Mouse (Mus musculus) MEL (cell line): ENCODE measurements around the gene Zfp217. TPM values are rescaled to one million over a fixed set of nuclear protein-coding genes. Genes with fewer than 3 reads are reported as not detected.

Experiments used
- DNase-seq: peaks from one replicate; pipeline ENCODE4 v3.0.0; 2011; ENCODE audit warnings: low read depth, low spot score
- H3K27ac ChIP-seq: 2 replicates; pipeline ENCODE4 v1.5.1; 2012; ENCODE audit warnings: low read depth, mild to moderate bottlenecking, control low read depth, low read length, moderate library complexity; ENCODE audit not compliant: control insufficient read depth
- H3K27me3 ChIP-seq, 2 experiments: fragments of 150-350 bp in 1 of 2; sonication (generic) in 1 of 2; 2 replicates each; pipeline ENCODE4 v1.6.1; 2012; ENCODE audit warnings: low read length in 2 of 2, mild to moderate bottlenecking in 2 of 2, improper control_type of control experiment in 1 of 2, moderate library complexity in 1 of 2; ENCODE audit not compliant: insufficient read depth in 2 of 2, control insufficient read depth in 1 of 2
- H3K36me3 ChIP-seq, 2 experiments: 2 replicates each; pipeline ENCODE4 v1.6.1; 2012 to 2014; ENCODE audit warnings: low read length in 2 of 2, improper control_type of control experiment in 1 of 2, inconsistent platforms in 1 of 2, mild to moderate bottlenecking in 1 of 2; ENCODE audit not compliant: insufficient read depth in 2 of 2, control insufficient read depth in 1 of 2
- H3K4me1 ChIP-seq, 2 experiments: fragments of 150-350 bp in 1 of 2; sonication (generic) in 1 of 2; 2 replicates each; pipeline ENCODE4 v1.6.1; 2012; ENCODE audit warnings: low read length in 2 of 2, improper control_type of control experiment in 1 of 2, mild to moderate bottlenecking in 1 of 2; ENCODE audit not compliant: insufficient read depth in 2 of 2, control insufficient read depth in 1 of 2
- H3K4me3 ChIP-seq, 2 experiments: fragments of 150-350 bp in 1 of 2; sonication (generic) in 1 of 2; 2 replicates each; pipeline ENCODE4 v1.5.1; 2012; ENCODE audit warnings: low read depth in 2 of 2, low read length in 2 of 2, mild to moderate bottlenecking in 2 of 2, moderate library complexity in 2 of 2, control low read depth in 1 of 2, improper control_type of control experiment in 1 of 2; ENCODE audit not compliant: control insufficient read depth in 1 of 2, insufficient read depth in 1 of 2
- H3K79me2 ChIP-seq: 2 replicates; pipeline ENCODE4 v1.6.1; 2012; ENCODE audit warnings: mild to moderate bottlenecking, low read length, moderate library complexity; ENCODE audit not compliant: control insufficient read depth, poor library complexity, insufficient read depth
- H3K9ac ChIP-seq: 2 replicates; pipeline ENCODE4 v1.6.1; 2012; ENCODE audit warnings: low read depth, mild to moderate bottlenecking, control low read depth, low read length, moderate library complexity; ENCODE audit not compliant: control insufficient read depth, poor library complexity, severe bottlenecking
- H3K9me3 ChIP-seq: fragments of 150-350 bp; sonication (generic); replicated peaks from 2 replicates; pipeline ENCODE4 v1.6.1; 2012; ENCODE audit warnings: mild to moderate bottlenecking, low read length, improper control_type of control experiment, moderate library complexity; ENCODE audit not compliant: insufficient read depth
- BHLHE40 ChIP-seq: IDR thresholded peaks from 2 replicates; pipeline ENCODE4 v1.6.1; 2012; ENCODE audit warnings: low read depth, mild to moderate bottlenecking, inconsistent platforms, low read length, improper control_type of control experiment, borderline replicate concordance
- CHD2 ChIP-seq: IDR thresholded peaks from 2 replicates; pipeline ENCODE4 v1.6.1; 2011; ENCODE audit warnings: low read length, improper control_type of control experiment
- ELF1 ChIP-seq: IDR thresholded peaks from 2 replicates; pipeline ENCODE4 v1.6.1; 2014; ENCODE audit warnings: low read depth, mild to moderate bottlenecking, inconsistent platforms, low read length, improper control_type of control experiment, moderate library complexity
- ETS1 ChIP-seq: IDR thresholded peaks from 2 replicates; pipeline ENCODE4 v1.6.1; 2012; ENCODE audit warnings: low read depth, mild to moderate bottlenecking, inconsistent platforms, low read length, improper control_type of control experiment, moderate library complexity
- GABPA ChIP-seq: IDR thresholded peaks from 2 replicates; pipeline ENCODE4 v1.6.1; 2012; ENCODE audit warnings: low read depth, mild to moderate bottlenecking, inconsistent platforms, low read length, improper control_type of control experiment, moderate library complexity
- GATA1 ChIP-seq: IDR thresholded peaks from 2 replicates; pipeline ENCODE4 v1.6.1; 2011; ENCODE audit warnings: low read depth, low read length, improper control_type of control experiment
- HCFC1 ChIP-seq: IDR thresholded peaks from 2 replicates; pipeline ENCODE4 v1.6.1; 2012; ENCODE audit warnings: low read depth, mild to moderate bottlenecking, inconsistent platforms, low read length, improper control_type of control experiment, moderate library complexity
- KAT2A ChIP-seq: conservative IDR thresholded peaks from 2 replicates; pipeline ENCODE4 v1.6.1; 2012; ENCODE audit warnings: low read depth, low read length, improper control_type of control experiment, inconsistent platforms
- MAX ChIP-seq: IDR thresholded peaks from 2 replicates; pipeline ENCODE4 v1.6.1; 2011; ENCODE audit warnings: low read length, improper control_type of control experiment
- MAZ ChIP-seq: IDR thresholded peaks from 2 replicates; pipeline ENCODE4 v1.6.1; 2012; ENCODE audit warnings: low read depth, mild to moderate bottlenecking, inconsistent platforms, low read length, improper control_type of control experiment
- MXI1 ChIP-seq: IDR thresholded peaks from 2 replicates; pipeline ENCODE4 v1.6.1; 2011; ENCODE audit warnings: mild to moderate bottlenecking, low read depth, low read length, improper control_type of control experiment
- MYB ChIP-seq: IDR thresholded peaks from 2 replicates; pipeline ENCODE4 v1.6.1; 2011; ENCODE audit warnings: mild to moderate bottlenecking, low read depth, low read length, improper control_type of control experiment
- MYC ChIP-seq: IDR thresholded peaks from 2 replicates; pipeline ENCODE4 v1.6.1; 2011; ENCODE audit warnings: low read depth, mild to moderate bottlenecking, low read length, improper control_type of control experiment, moderate library complexity
- NRF1 ChIP-seq: IDR thresholded peaks from 2 replicates; pipeline ENCODE4 v1.6.1; 2014; ENCODE audit warnings: low read depth, mild to moderate bottlenecking, inconsistent platforms, low read length, improper control_type of control experiment, moderate library complexity; ENCODE audit not compliant: poor library complexity, insufficient read depth, severe bottlenecking
- POLR2AphosphoS5 ChIP-seq: IDR thresholded peaks from 2 replicates; pipeline ENCODE4 v1.6.1; 2012; ENCODE audit warnings: low read depth, borderline replicate concordance, mild to moderate bottlenecking, inconsistent platforms, low read length, moderate library complexity, mixed read lengths
- RAD21 ChIP-seq: IDR thresholded peaks from 2 replicates; pipeline ENCODE4 v1.6.1; 2011; ENCODE audit warnings: mild to moderate bottlenecking, low read depth, low read length, improper control_type of control experiment
- SIN3A ChIP-seq: IDR thresholded peaks from 2 replicates; pipeline ENCODE4 v1.6.1; 2012; ENCODE audit warnings: low read length, improper control_type of control experiment, inconsistent platforms
- SMC3 ChIP-seq: IDR thresholded peaks from 2 replicates; pipeline ENCODE4 v1.6.1; 2011; ENCODE audit warnings: low read depth, low read length, improper control_type of control experiment
- TAL1 ChIP-seq: IDR thresholded peaks from 2 replicates; pipeline ENCODE4 v1.6.1; 2012; ENCODE audit warnings: mild to moderate bottlenecking, inconsistent platforms, low read length, moderate library complexity, mixed read lengths
- TBP ChIP-seq: IDR thresholded peaks from 2 replicates; pipeline ENCODE4 v1.8.0; 2011; ENCODE audit warnings: low read depth, low read length, improper control_type of control experiment
- UBTF ChIP-seq: IDR thresholded peaks from 2 replicates; pipeline ENCODE4 v1.6.1; 2012; ENCODE audit warnings: low read depth, mild to moderate bottlenecking, inconsistent platforms, low read length, improper control_type of control experiment, moderate library complexity, borderline replicate concordance; ENCODE audit not compliant: insufficient read depth
- USF1 ChIP-seq: IDR thresholded peaks from 2 replicates; pipeline ENCODE4 v1.6.1; 2014; ENCODE audit warnings: low read depth, mild to moderate bottlenecking, inconsistent platforms, low read length, improper control_type of control experiment, moderate library complexity
- ZKSCAN1 ChIP-seq: IDR thresholded peaks from 2 replicates; pipeline ENCODE4 v1.6.1; 2012; ENCODE audit warnings: low read depth, mild to moderate bottlenecking, inconsistent platforms, low read length, improper control_type of control experiment, moderate library complexity
- polyA plus RNA-seq, 2 experiments: library from polyadenylated mRNA; stranded (reverse) in 1 of 2; unstranded in 1 of 2; fragments of >175 nt in 1 of 2; fragments of >200 nt in 1 of 2; gene quantifications; 2 replicates each; pipeline versions ENCODE4 v1.2.1 to v1.2.4; 2012; ENCODE audit warnings: low replicate concordance in 2 of 2, low read depth in 1 of 2; ENCODE audit not compliant: insufficient read length in 2 of 2, insufficient read depth in 1 of 2, missing spikeins in 1 of 2
- total RNA-seq: library from RNA; depleted of rRNA; stranded (reverse); fragments of 300-350 nt; gene quantifications from 2 replicates; pipeline ENCODE4 v1.2.3, GENCODE M21; 2012

The Zfp217 gene
- total and polyA plus RNA-seq, 3 experiments = 21.7 to 34.9 (median 25.5) TPM

- Histone ChIP-seq H3K27ac (peak overlapping the region; percentile 96), H3K79me2 (peaks cover 50% of the 10 kb centered on the region), H3K9ac (peak overlapping the region; percentile 31), H3K36me3 (peaks cover 5 to 37% of the 10 kb centered on the region in 2 experiments), H3K4me1 (peaks cover 26 to 28% of the 10 kb centered on the region in 2 experiments), H3K9me3 (no peaks in the 10 kb centered on the region), H3K4me3 (no peak overlapping the region), H3K27me3 (no peaks in the 10 kb centered on the region)
- TF ChIP-seq GATA1 (0 out of 2 replicates have a peak, but pooled peaks have one; percentile 26), TAL1 (peak; percentile 20; the same call in 1 of the 2 replicates), MAX (peak; percentile 45; the same call in 1 of the 2 replicates), MYC (peak; percentile 67; the same call in 1 of the 2 replicates), USF1 (peak; percentile 41; the same call in 1 of the 2 replicates), MXI1 (0 out of 2 replicates have a peak, but pooled peaks have one; percentile 46), ZKSCAN1 (no peak), TBP (no peak)
- DNase-seq = no peak
Measured at GRCm38 (mm10) chr2:170127523-170127922, 20.4 kb downstream of the Zfp217 start.

- TF ChIP-seq NRF1 = no peak
- TF ChIP-seq ELF1 = no peak
- no peak for TF ChIP-seq RAD21
- TF ChIP-seq POLR2AphosphoS5 = no peak
- TF ChIP-seq TBP = no peak
- TF ChIP-seq ETS1 = no peak
- no peak for TF ChIP-seq SIN3A
- no peak for TF ChIP-seq GABPA
- TF ChIP-seq MYB = no peak
- no peak for TF ChIP-seq HCFC1
- no peak for TF ChIP-seq CHD2
- TF ChIP-seq KAT2A = no peak
- no peak for TF ChIP-seq UBTF
- TF ChIP-seq MAX = no peak
- TF ChIP-seq GATA1 = no peak
- no peak for TF ChIP-seq SMC3
- TF ChIP-seq BHLHE40 = no peak
- no peak for TF ChIP-seq MAZ
- H3K4me3 ChIP-seq = no peak overlapping the region
Measured at GRCm38 (mm10) chr2:170126266-170126665, 21.6 kb downstream of the Zfp217 start.

More at GRCm38 (mm10) chr2:170126266-170126665, 21.6 kb downstream of the Zfp217 start:
- DNase-seq = no peak
- H3K4me1 ChIP-seq = peaks cover 19 to 28% of the 10 kb centered on the region in 2 experiments
- H3K27me3 ChIP-seq = no peaks in the 10 kb centered on the region
- no peak overlapping the region for H3K9ac ChIP-seq
- peaks cover 59% of the 10 kb centered on the region for H3K79me2 ChIP-seq
- no peak overlapping the region for H3K27ac ChIP-seq
- H3K9me3 ChIP-seq = no peaks in the 10 kb centered on the region
- peaks cover 6 to 30% of the 10 kb centered on the region in 2 experiments for H3K36me3 ChIP-seq
